Mouse (Mus musculus) regulatory T cell (primary cell): ENCODE results near the gene Bcl2l11.
"Not testable (repeated sequence)": the region's sequence is repeated elsewhere in the genome, so short reads cannot be mapped to it uniquely, and the experiment has no call there.

Experiments used
- in situ Hi-C: fragments of 300-600 bp; cut with MboI, MseI; formaldehyde crosslinking; loops from one replicate; pipeline ENCODE4 v1.15.1; 2025; ENCODE audit warnings: high pct_unique_total_duplicates

The Bcl2l11 gene

DNA sequence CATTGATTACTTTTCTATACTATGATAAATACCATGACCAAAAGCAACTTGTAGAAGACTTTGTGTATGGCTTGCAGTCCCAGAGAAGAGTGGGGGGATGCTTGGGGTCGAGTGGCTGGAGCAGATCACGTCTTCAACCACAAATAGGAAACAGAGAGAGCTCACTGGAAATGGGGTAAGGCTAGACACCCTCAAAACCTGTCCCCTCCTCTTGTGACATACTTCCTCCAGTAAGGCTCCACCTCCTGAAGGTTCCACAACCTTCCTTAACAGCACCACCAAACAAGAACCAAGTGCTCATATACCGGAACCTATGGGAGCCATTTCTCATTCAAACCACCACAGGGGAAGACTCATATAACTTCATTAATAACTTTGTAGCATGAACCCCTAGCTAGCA is 44.8 kb downstream of the Bcl2l11 start:
- in situ Hi-C loops, result no loop called here

DNA sequence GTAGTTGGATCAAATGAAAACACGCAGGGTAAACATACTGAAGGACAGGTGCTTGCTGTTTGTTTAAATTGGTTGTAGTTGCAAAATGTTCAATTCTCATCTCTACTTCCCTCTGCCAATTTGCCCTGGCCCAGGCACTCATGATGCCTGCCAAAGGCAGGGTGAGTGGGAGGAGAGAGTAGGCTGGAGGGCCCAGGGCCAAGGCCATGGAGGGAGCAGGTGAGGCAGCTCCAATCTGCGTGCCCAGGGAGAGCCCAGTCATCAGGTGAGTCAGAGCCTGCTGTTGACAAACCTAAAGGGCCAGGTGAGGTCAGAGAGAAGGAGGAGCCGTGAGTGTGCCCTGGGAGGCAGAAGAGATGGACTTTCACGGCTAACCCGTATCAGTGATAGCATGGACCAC is 46.4 kb downstream of the Bcl2l11 start:
- in situ Hi-C loops, result no loop called here

DNA sequence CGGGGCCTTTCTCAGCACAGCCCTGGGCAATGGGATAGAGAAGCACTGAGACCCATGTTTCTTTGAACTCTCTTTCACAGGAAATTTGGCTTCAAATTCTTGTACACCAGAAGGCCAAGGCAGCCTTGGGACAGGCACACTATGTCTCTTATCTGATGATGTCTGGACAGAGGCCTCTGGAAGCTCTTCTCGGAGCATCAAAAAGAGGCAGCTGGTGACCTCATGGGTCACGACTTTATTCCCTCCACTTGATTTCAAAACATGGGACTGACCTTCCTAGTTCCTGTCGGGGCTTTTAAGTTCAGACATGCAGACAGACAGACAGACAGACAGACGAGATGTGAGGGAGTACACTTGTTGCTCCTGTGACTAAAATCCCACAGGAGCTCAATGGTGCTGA is 48.3 kb downstream of the Bcl2l11 start:
- in situ Hi-C loops, result no loop called here

DNA sequence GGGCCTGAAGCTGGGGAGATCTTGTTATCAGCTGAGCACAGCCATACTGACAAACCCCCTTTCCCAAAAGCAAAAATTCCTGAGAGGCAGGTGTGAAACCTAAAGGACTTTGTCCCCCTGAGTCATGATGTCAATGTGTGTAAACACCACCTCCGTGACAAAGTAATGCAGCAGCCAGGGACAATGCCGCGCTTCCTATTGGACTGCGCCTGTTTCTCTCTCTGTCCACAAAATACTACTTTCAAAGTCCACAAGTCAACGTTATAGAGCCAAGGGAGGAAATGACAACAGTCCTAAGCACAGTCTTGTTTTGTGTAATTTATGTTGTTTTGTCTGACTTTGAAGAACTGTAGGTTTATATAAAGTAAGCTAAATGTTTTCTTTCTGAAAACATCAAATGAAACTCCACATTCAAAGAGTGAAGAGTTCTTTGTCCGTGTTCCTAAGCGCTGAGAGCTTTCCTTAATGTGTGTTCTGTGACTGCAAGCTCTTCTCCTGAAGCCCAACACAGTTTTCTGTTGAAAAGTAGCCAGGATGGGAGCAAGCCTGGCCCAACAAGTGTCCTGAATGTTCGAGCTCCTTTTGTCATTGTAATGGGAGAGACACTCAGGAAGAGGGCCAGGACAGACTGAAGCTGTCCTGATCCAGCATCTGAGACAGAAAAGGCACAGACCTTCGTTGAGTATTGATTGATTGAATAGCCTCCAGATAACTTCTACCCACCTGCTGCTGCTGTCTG is 48.9 kb downstream of the Bcl2l11 start:
- in situ Hi-C loops, result no loop called here

DNA sequence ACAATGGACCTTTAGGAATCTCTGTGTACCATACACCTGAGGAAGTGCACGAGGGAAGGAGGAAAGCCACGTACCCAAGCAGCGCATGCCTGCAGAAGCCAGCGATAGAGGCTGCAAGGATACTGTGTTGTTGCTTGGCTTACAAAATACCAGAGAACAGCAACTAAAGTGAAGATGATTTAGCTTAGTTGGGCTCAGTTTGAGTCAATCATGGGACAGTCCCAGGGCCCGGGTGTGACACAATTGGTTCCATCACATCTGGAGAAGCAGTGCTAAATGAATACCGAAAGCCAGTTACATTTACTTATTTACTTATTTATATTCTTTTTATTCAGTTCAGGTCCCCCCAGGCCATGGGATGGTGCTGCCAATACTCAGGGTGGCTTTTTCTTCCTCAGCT is 49.8 kb downstream of the Bcl2l11 start:
- in situ Hi-C loops, result no loop called here

DNA sequence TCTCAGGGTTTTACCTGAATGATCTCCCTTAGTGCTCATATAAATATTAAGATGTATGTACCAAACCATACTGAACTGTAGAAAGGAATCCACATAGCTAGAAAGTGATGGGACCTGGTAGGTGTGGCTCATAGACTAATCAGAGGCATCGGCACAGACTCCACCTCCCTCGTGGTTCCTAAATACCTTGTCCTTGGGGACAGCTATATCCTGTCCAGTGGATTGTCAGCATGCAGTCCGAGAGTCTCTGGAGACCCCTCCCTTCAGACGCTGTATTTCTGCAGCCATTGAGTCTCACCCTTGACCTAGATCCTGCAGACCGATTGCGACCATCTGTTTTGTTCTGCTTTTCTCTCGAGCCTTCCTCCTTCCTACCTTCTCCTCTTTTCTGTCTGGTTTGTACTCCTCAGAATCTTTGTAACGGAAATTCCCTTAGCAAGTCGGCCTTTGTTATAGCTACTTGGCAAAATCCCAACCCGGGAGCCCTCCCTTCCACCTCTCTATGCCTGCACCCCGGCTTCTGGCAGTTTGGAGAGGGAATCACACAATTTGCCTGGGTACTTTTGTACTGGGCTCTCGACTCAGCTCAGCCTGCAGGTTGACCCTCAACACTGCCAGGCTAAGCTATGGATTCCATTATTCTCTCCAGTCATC is 50.7 kb downstream of the Bcl2l11 start:
- in situ Hi-C loops, result no loop called here

DNA sequence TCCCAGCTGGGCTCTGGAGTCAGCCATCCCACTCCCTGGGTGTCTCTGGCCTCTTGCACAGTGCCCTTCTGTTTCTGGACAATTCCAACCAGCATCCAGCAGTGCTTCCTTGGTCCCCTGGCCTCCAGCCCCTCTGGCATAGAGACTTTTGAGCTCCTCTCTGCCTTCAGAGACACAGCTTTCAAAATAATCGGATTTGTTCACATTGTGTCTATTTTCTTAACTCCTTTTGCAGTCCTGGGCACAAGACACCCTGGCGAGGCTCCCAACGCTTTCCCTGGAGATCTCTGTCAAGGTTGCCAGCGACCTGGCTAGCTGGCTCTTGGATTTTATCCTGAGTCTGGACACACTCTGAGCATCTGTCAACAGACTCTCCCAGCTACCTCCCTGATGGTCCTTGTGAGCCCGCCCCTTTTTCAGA is 51.4 kb downstream of the Bcl2l11 start:
- in situ Hi-C loops, result no loop called here

DNA sequence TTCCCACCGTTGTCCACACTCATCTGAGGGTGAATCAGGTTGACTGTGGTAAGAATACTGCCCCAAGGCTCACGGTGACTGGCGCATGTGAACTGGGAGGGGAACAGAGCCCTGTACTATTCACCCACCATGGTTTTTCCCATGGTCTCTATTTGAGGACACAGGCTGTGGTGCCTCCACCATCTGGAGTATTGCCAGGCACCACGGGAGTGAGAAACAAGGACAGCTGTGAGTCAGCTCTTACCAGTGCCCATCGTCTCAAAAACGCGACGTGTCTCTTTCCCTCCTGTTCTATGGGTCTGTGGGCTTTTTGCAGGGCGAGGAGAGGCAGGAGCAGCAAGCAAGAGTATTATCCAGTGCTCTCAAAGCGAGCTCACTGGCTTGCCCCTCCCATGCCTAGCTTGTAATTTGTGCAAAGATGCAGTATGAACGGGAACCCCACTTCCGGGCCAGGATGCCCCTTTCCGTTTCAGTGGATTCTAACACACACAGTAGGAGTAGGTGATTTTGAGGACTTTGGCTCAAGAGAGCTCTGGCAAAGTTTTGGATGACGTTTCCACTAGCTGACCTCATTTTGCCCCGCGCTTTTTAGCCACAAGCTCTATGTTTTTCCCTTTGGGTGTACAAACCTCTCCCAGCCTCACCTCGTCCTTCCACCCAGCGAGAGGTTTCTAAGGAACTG is 53.4 kb downstream of the Bcl2l11 start:
- in situ Hi-C loops, result no loop called here

DNA sequence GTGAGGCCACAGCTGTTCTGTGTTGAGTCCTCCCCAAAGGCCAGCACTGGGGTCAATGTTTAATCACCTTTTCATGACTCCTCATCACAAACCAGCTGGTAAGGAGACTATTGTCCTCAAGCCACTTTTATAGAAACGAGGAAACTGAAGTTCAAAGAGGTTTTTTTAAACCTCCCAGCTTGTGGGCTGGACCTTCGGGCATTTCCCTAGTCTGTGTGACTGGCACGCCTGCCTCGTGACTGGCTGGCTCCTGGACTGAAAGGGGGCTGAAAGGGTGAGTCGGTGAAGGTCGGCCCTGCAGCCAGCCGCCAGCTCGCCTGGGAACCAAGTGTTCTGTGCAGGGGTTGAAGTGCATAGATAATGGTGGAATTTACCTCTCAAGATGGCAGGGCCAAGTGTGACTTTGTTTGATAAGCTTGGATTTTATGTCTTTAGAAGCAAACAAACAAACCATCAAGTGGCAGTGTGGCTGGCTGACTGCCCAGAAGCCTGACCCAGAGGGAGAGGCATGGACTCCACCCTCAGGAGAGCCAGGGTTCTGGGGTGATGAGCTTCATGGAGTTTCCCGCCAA is 54.1 kb downstream of the Bcl2l11 start:
- in situ Hi-C loops, result no loop called here

DNA sequence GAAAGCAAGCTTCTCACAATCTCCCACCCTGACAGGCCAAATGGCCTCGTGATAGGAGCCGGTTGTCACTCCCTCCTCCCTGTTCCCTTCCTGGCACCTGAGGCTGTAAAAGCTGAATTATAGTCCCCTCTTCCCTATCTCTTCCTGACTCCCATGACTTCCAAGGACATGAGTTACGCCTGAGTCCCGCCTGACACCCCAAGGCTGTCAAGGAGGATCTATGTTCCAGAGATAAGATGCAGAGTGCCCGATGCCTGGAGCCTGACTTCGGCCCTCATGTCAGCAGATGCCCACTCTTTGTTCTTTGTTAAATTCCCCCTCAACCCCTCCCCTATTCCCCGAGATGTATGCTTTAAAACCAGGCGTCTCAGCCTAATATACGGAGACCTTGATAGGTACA is 56.3 kb downstream of the Bcl2l11 start:
- in situ Hi-C loops, result not testable (repeated sequence)

DNA sequence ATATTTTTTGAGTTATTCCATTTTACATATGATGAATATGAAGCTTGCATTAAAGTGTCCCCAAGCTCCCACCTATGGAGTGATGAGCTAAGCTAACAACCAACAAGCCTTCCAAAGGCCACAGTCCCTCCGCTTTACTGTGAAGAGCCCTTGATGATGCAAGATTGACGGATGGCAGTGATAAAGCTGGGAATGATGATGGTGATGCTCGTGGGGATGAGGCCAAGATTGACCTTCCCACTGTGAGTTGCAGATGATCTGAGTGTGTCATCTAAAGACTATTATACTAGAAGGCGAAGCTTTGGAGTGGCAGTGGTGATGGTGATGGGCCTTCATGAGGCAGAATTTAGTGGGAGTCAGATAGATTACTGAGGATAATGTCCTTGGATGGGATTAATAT is 56.9 kb downstream of the Bcl2l11 start:
- in situ Hi-C loops, result no loop called here

DNA sequence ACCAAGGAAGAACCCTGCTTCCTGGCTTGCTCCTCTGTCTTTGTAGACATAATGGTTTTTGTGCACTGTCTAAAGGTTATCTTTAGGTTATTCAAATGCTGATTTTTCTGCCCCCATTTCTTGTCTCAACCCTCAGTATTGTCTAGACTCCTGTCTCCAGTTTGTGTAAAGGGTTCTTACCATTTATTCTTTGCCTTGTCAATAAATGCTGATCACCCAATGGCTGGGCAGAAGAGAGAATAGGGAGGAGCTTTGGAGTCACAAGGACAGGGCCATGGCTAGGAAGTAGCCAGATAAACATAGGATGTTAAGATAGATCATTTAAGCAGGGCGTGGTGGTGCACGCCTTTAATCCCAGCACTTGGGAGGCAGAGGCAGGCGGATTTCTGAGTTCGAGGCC is 57.9 kb downstream of the Bcl2l11 start:
- in situ Hi-C loops, result no loop called here

DNA sequence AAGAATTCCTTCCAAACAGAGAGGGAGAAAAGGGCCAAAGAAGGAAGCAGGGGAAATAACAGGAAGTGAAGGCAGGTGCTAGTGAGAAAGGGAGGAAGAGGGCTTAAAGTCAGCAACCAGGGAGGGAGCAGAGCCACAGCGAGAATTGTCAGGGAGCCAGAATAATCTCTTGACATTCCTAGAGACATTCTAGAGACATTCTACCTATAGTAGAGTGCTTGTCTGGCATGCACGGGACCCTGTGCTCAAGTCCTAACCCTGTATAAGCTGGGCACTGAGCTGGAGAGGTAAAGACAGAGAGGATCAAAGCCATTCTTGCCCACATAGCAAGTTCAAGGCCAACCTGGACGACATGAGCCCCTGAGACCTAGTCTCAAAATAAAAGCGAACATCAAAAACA is 60.1 kb downstream of the Bcl2l11 start:
- in situ Hi-C loops, result no loop called here

DNA sequence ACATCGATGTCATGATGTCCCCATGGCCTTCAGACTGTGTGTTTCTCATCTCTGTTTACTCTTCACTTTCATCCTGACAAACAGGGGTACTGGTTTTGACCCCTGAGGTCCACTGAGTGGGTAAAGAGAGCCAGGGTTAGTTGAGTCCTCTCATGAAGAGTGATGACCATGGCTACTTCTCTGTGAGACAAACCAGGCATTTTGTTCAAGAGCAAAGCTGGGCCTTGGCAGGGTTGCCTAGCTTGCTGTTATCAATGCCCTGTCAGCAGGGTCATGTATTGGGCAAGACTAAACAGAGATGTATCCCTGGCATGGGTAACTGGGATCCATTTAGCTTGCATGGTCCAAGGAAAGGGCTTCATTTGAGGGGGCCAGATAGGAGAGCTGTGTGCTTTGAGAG is 61.4 kb downstream of the Bcl2l11 start:
- in situ Hi-C loops, result no loop called here

DNA sequence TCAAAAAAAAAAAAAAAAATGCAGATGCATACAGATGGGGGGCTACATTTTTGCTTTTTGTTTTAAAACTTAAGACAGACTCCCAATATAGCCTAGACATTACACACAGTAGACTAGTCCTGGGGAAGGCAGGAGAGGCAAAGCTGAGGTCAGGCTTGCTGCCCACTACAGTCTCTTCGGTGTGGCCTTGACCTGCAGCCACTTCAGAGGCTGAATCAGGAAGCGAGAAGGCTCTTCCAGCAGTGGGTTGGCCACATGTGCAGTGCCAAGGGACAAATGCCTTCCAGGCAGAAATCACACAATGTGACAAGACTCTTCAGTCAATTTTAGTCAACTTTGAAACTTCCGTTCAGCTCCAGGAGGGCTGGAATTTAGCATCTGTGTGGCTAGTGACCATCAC is 62.6 kb downstream of the Bcl2l11 start:
- in situ Hi-C loops, result no loop called here

DNA sequence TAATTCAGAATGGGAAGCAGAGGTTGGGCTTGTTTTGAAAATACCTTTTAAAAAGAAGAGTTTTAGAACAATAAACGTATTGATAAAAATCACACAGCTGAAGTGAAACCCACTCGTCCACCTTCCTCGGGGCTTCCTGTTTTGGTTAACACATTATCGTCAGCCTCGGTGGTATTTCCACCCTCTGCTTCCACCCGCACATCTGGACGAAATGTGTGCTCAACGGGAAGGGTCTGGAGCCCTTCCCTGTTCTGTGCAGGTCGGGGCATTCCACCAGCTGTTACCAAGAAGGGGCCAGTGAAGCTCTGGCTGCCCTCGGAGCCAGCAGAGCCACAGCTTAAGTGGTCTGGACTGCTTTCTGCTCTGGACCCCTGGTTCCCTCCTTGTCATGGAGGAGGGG is 63.9 kb downstream of the Bcl2l11 start:
- in situ Hi-C loops, result no loop called here

DNA sequence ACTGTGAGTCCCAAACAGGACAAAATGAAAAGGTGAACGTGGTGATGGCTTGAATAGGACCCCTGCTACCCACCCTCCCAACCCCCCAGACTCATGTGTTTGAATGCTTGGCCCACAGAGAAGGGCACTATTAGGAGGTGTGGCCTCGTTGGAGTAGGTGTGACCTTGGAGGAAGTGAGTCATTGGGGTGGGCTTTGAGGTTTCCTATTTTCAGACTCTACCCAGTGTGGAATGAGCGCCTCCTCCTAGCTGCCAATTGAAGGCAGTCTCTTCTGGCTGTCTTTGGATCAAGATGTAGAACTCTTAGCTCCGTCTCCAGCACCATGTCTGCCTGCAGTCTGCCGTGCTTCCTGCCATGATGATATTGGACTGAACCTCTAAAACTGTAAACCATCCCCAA is 64.4 kb downstream of the Bcl2l11 start:
- in situ Hi-C loops, result no loop called here

DNA sequence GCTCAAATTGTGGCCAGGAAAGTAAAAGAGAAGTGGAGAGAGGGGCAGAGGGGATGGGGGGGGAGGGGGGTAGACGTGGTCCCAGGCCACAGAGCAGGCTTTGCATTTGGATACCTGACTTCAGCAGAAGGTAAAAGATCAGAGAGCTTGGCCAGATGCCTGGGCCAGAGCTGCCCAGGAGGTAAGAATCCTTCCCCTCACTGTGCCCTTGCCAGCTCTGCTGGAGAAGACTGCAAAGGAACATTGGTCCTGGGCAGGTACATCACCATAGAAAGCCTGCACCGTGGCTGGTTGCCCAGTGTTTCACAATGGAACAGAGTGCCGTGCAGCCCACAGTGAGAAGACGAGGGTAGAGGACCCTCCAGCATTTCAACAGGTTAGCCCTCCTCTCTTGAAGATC is 67.6 kb downstream of the Bcl2l11 start:
- in situ Hi-C loops, result no loop called here

DNA sequence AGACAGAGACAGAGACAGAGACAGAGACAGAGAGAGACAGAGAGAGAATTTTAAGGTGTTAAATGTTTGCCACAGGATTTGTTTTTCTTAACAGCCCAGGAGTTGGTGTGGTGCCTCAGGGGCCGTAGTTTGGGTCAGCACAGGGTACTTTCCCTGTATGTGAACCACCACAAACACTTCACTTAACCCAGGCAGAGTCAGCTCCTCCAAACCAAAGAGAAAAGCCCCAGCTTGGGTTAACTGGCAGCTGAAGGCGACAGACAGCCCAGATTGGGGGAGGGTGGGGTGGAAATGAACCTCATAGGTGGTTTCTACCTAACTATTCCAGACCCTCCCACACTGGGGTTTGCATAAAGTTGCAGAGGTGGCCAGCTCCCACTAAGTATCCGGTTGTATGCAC is 71.5 kb downstream of the Bcl2l11 start:
- in situ Hi-C loops, result no loop called here

DNA sequence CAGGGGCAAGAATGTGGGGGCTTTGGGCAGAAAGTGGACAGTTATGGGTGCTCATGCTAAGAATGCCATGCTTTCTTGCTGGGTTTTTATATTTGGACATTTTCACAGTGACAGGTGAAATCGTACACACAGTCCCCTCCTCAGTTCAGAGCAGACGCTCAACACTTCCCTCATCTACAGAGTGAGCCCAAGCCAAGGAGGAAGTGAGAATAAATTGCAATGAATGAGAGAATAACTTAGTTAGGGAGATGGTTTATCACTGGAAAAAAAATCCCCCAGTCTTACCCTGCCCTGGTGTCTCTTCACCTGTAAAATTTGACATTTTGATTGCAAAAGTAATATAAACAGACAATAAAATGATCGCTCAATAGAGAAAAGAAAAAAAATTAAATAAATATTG is 77.3 kb downstream of the Bcl2l11 start:
- in situ Hi-C loops, result no loop called here

DNA sequence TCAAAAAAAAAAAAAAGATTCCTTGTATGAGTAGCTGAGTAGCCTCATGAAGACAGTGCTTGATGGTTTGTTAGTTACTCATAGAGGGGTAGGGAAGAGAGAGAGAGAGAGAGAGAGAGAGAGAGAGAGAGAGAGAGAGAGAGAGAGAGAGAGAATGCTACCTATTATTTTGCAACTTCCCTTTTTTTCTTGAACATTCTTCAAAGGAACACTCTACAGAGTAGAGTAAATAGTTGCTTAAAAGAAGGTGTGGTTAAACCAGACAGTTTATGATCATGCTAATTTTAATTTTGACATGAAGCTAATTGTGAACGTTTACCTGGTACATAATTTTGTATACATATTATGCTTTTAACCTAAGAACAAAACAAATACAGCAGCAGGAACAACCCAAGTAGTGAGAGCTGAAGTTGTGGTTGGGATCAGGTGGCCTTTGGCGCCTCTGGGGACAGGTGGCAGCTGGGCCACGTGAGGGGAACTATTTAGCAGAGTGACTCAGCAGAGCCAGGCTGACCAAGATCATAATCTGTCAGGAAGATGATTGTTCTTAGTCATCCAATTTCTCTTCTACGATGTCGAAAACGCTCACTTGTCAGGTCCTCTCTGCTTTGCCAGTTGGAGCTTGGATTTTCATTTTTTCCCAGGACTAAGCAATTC is 78.0 kb downstream of the Bcl2l11 start:
- in situ Hi-C loops, result no loop called here

DNA sequence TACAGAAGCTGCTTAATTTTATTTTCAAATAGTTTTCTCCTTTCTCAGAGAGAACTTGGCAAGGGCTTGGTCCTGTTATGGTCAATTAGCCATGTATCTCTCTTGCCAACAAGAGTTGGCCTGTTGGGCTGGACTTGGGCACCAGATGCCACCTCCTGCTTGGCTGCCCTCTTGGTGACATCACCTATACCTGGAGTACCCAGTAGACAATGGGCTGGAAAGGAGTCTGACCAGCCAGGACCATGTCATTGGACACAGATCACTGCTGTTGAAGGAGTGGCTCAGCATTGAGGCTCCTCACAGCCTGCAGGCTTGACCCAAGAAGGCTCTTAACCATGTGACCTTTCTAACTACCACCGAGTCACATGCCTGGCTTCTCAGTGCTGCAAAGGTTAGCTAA is 82.7 kb downstream of the Bcl2l11 start:
- in situ Hi-C loops, result no loop called here
